Mouse (Mus musculus) CD4-positive helper T cell, adult 2 months (primary cell): ENCODE data around the gene Trim43c.
"Not testable (repeated sequence)": the region's sequence is repeated elsewhere in the genome, so short reads cannot be mapped to it uniquely, and the experiment has no call there.

Source experiments
- DNase-seq: peaks from one replicate; pipeline ENCODE4 v3.0.0-alpha.2; 2012; ENCODE audit warnings: low read depth, missing footprints, low spot score

Trim43c gene

GRCm38 (mm10) chr9:88838864-88839263, at the start of gene Trim43c:
Gene Trim43c (plus strand): TSS chr9:88839164.
- DNase-seq: not testable (repeated sequence)

DNA sequence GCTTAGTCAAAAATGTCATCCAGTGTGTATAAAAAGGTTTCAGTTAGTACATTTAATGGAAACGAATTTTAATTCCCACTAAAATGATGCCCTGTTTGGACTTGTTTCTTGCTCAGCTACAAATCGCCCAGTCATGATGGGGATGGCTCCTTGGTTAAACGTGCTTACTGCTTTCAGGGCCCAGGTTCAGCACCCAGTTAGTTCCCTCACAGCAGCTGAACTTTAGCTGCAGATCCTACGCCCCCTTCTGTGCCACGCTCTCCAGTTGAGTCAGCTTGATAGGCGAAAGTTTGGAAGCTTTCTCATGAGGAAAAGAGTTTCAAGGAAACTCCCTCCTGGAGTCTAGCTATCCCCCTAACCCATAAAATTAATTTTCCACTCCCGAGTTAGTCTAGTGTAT, 14.1 kb downstream of the Trim43c start:
- not testable (repeated sequence) for DNase-seq

DNA sequence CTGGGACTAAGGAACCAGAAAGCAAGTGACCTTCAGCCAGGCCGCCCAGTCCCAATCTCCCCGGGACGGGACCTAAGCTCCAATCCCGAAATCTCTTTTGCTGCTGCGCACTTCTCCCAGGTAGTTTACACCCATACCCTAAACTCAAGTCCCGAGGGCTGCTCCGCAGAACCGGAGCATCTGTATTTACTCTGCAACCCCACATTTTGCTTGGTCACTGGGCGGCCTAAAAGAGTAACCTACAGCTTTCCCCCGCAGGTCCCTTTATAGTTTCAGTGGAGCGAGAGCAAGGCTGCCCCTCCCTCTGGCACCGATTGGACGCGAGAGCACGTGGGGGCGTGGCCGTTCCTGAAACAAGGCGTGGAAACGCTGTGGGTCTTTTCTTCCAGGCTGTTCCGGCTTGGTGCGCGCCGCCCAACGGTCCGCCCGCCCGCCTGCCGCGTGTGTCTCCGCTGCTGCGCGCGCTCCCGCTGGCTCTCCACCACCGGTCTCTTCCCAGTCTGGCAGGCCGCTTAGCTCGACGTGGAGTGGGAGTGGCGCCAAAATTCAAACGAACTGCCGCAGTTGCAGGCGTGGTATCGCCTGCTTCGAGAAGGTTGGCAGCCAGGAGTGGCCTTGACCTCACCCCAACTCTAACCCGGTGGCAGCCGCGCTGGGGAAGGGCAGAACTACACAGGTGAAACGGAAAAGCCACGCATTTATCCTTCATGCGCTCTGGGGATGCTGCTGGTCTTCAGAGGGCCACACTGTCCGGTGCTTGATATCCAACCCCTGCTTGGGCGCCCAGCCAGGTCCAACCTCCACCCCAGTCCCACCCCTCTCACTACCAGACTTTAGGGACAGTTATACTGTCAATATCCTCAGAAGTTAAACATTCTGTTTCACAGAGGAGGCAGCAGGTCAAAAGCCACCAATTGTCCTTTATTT, 19.9 kb downstream of the Trim43c start:
- DNase-seq: peak; percentile 86
